Mouse (Mus musculus) lung, postnatal 0 days (tissue): ENCODE results near the gene Pdyn. TPM values are rescaled to one million over a fixed set of nuclear protein-coding genes. Genes with fewer than 3 reads are reported as not detected.

Experiments
- ATAC-seq: fragments of 200-750 bp; cut with Nextera tagmentation; 2 replicates; pipeline ENCODE4 v1.8.0; 2017; ENCODE audit warnings: moderate library complexity
- DNase-seq: peaks from one replicate; pipeline ENCODE4 v3.0.0-alpha.2; 2016; ENCODE audit warnings: low spot score
- H3K27ac ChIP-seq: fragments of 300-500 bp; sonication (generic); 2 replicates; pipeline ENCODE4 v1.5.1; 2014; ENCODE audit warnings: antibody characterized with exemption, mild to moderate bottlenecking, low read length, mixed read lengths
- H3K27me3 ChIP-seq: fragments of 300-500 bp; sonication (generic); replicated peaks from 2 replicates; pipeline ENCODE4 v1.6.1; 2014; ENCODE audit warnings: low read length, mixed read lengths; ENCODE audit not compliant: insufficient read depth
- H3K36me3 ChIP-seq: fragments of 300-500 bp; sonication (generic); 2 replicates; pipeline ENCODE4 v1.6.1; 2014; ENCODE audit warnings: low read length, mixed read lengths; ENCODE audit not compliant: insufficient read depth
- H3K4me1 ChIP-seq: fragments of 300-500 bp; sonication (generic); 2 replicates; pipeline ENCODE4 v1.6.1; 2014; ENCODE audit warnings: antibody characterized with exemption, low read depth, low read length, mixed read lengths; ENCODE audit not compliant: insufficient read depth
- H3K4me2 ChIP-seq: fragments of 300-500 bp; sonication (generic); replicated peaks from 2 replicates; pipeline ENCODE4 v1.6.1; 2014; ENCODE audit warnings: low read depth, mild to moderate bottlenecking, low read length, moderate library complexity, mixed read lengths
- H3K4me3 ChIP-seq: fragments of 300-500 bp; sonication (generic); 2 replicates; pipeline ENCODE4 v1.5.1; 2014; ENCODE audit warnings: low read depth, low read length
- H3K9ac ChIP-seq: fragments of 300-500 bp; sonication (generic); replicated peaks from 2 replicates; pipeline ENCODE4 v1.6.1; 2014; ENCODE audit warnings: low read depth, mild to moderate bottlenecking
- H3K9me3 ChIP-seq: fragments of 300-500 bp; sonication (generic); 2 replicates; pipeline ENCODE4 v1.6.1; 2016; ENCODE audit warnings: low read length, mixed read lengths
- CTCF ChIP-seq: IDR thresholded peaks from 2 replicates; pipeline ENCODE4 v1.5.1; 2016; ENCODE audit warnings: antibody characterized with exemption, mild to moderate bottlenecking
- EP300 ChIP-seq: IDR thresholded peaks from 2 replicates; pipeline ENCODE4 v1.6.1; 2016; ENCODE audit warnings: antibody characterized with exemption, mild to moderate bottlenecking, control low read depth
- WGBS: fragments of 180-500 bp; shearing (Covaris S2); extraction: QIAGEN DNeasy Blood & Tissue Kit; methylation state at CpG from one replicate; pipeline ENCODE4 v1.1.7; 2014; 5-methylcytosine and 5-hydroxymethylcytosine counted together
- polyA plus RNA-seq: library from polyadenylated mRNA; unstranded; fragments of >200 nt; fragmentation: Nextera tagmentation; extraction: Ambion mirVana; gene quantifications from 2 replicates; pipeline ENCODE4 v1.2.1, GENCODE M21; 2015

The Pdyn gene
- polyA plus RNA-seq, 1 experiment from 2014 or later = not detected

GRCm38 (mm10) chr2:129684014-129684413, 15.6 kb downstream of the Pdyn start:
- no peaks in the 10 kb centered on the region for H3K4me1 ChIP-seq
- H3K9ac ChIP-seq = no peak overlapping the region
- H3K9me3 ChIP-seq = no peaks in the 10 kb centered on the region
- no peaks in the 10 kb centered on the region for H3K36me3 ChIP-seq
- 53% methylated on average over 4 of the region's 4 CpGs for WGBS
- H3K4me3 ChIP-seq = no peak overlapping the region
- H3K27me3 ChIP-seq = no peaks in the 10 kb centered on the region
- H3K4me2 ChIP-seq = no peak overlapping the region
- DNase-seq (peak; percentile 79), ATAC-seq (peak; percentile 84)
- H3K27ac ChIP-seq = no peak overlapping the region
- TF ChIP-seq CTCF (no peak), EP300 (no peak)

GRCm38 (mm10) chr2:129680236-129680635, 19.4 kb downstream of the Pdyn start:
- Histone ChIP-seq H3K9ac (no peak overlapping the region), H3K4me1 (no peaks in the 10 kb centered on the region), H3K9me3 (no peaks in the 10 kb centered on the region), H3K27ac (no peak overlapping the region), H3K36me3 (no peaks in the 10 kb centered on the region), H3K27me3 (no peaks in the 10 kb centered on the region), H3K4me3 (no peak overlapping the region), H3K4me2 (no peak overlapping the region)
- no peak for DNase-seq
- no peak for ATAC-seq
- no peak for TF ChIP-seq CTCF
- TF ChIP-seq EP300 = no peak
- 78% methylated on average over 3 of the region's 3 CpGs for WGBS

- no peak overlapping the region for H3K9ac ChIP-seq
- H3K27me3 ChIP-seq = no peaks in the 10 kb centered on the region
- H3K4me2 ChIP-seq = no peak overlapping the region
- 62% methylated on average over 5 of the region's 5 CpGs for WGBS
- ATAC-seq (no peak), DNase-seq (no peak)
- no peaks in the 10 kb centered on the region for H3K4me1 ChIP-seq
- no peak for TF ChIP-seq CTCF
- TF ChIP-seq EP300 = no peak
- H3K9me3 ChIP-seq = no peaks in the 10 kb centered on the region
- H3K36me3 ChIP-seq = no peaks in the 10 kb centered on the region
- no peak overlapping the region for H3K4me3 ChIP-seq
- H3K27ac ChIP-seq = no peak overlapping the region
Observed at GRCm38 (mm10) chr2:129679066-129679465, 20.6 kb downstream of the Pdyn start.

- ATAC-seq = no peak
Observed at GRCm38 (mm10) chr2:129677664-129678063, 22.0 kb downstream of the Pdyn start.

GRCm38 (mm10) chr2:129674935-129675634, 24.6 kb downstream of the Pdyn start:
- H3K27me3 ChIP-seq = no peaks in the 10 kb centered on the region
- H3K36me3 ChIP-seq = no peaks in the 10 kb centered on the region
- 22% methylated on average over 13 of the region's 13 CpGs for WGBS
- H3K4me2 ChIP-seq = no peak overlapping the region
- no peak overlapping the region for H3K27ac ChIP-seq
- no peak for TF ChIP-seq EP300
- TF ChIP-seq CTCF = peak; percentile 99
- ATAC-seq (peak; percentile 54), DNase-seq (peak; percentile 87)
- H3K9ac ChIP-seq = no peak overlapping the region
- no peak overlapping the region for H3K4me3 ChIP-seq
- H3K4me1 ChIP-seq = no peaks in the 10 kb centered on the region
- no peaks in the 10 kb centered on the region for H3K9me3 ChIP-seq

More at GRCm38 (mm10) chr2:129677664-129678063, 22.0 kb downstream of the Pdyn start:
- Histone ChIP-seq H3K4me1 (no peaks in the 10 kb centered on the region), H3K4me2 (no peak overlapping the region), H3K27me3 (no peaks in the 10 kb centered on the region), H3K9me3 (no peaks in the 10 kb centered on the region), H3K27ac (no peak overlapping the region), H3K36me3 (no peaks in the 10 kb centered on the region), H3K9ac (no peak overlapping the region), H3K4me3 (no peak overlapping the region)
- TF ChIP-seq EP300 = no peak
- TF ChIP-seq CTCF = no peak
- 67% methylated on average over 2 of the region's 2 CpGs for WGBS
- no peak for DNase-seq

- no peak overlapping the region for H3K9ac ChIP-seq
- DNase-seq (no peak), ATAC-seq (no peak)
- H3K4me3 ChIP-seq = no peak overlapping the region
- H3K4me1 ChIP-seq = no peaks in the 10 kb centered on the region
- no peak overlapping the region for H3K4me2 ChIP-seq
- H3K27me3 ChIP-seq = no peaks in the 10 kb centered on the region
- no peak overlapping the region for H3K27ac ChIP-seq
- no peaks in the 10 kb centered on the region for H3K36me3 ChIP-seq
- WGBS = 69% methylated on average over 4 of the region's 4 CpGs
- H3K9me3 ChIP-seq = no peaks in the 10 kb centered on the region
- TF ChIP-seq CTCF = no peak
- TF ChIP-seq EP300 = no peak
Observed at GRCm38 (mm10) chr2:129671911-129672310, 27.7 kb downstream of the Pdyn start.

GRCm38 (mm10) chr2:129662484-129662883, 37.2 kb downstream of the Pdyn start:
- TF ChIP-seq EP300 (no peak), CTCF (no peak)

More at GRCm38 (mm10) chr2:129662484-129662883, 37.2 kb downstream of the Pdyn start:
- H3K36me3 ChIP-seq = no peaks in the 10 kb centered on the region
- no peak overlapping the region for H3K4me2 ChIP-seq
- H3K27ac ChIP-seq = no peak overlapping the region
- no peaks in the 10 kb centered on the region for H3K27me3 ChIP-seq
- no peaks in the 10 kb centered on the region for H3K4me1 ChIP-seq
- no peak overlapping the region for H3K9ac ChIP-seq
- no peak overlapping the region for H3K4me3 ChIP-seq
- DNase-seq = peak; percentile 38
- ATAC-seq = no peak
- WGBS = 73% methylated on average over 4 of the region's 4 CpGs
- H3K9me3 ChIP-seq = no peaks in the 10 kb centered on the region
